Mouse (Mus musculus) lung, postnatal 14 days (tissue): ENCODE measurements at regions not wholly inside any gene's neighbourhood (a gene's known extent, or its start where the extent isn't known, plus 50 kb on each side); places are given as distances from the start of the nearest gene placed in this dataset.

Experiments
- DNase-seq: peaks from one replicate; pipeline ENCODE4 v3.0.0; 2021

GRCm38 (mm10) chr13:102393662-102393970 lies 299.7 kb upstream of the Cd180 start:
- DNase-seq: no peak

- no peak for DNase-seq
These were observed 299.3 kb upstream of the Cd180 start for GRCm38 (mm10) chr13:102394057-102394456.

- no peak for DNase-seq
These were observed 295.9 kb upstream of the Cd180 start for GRCm38 (mm10) chr13:102397411-102397810.

GRCm38 (mm10) chr13:102411840-102412239 lies 281.5 kb upstream of the Cd180 start:
- no peak for DNase-seq

GRCm38 (mm10) chr13:102434372-102434954 lies 258.9 kb upstream of the Cd180 start:
- no peak for DNase-seq

GRCm38 (mm10) chr13:102442676-102443075 lies 250.7 kb upstream of the Cd180 start:
- DNase-seq: no peak

GRCm38 (mm10) chr13:102447310-102447709 lies 246.0 kb upstream of the Cd180 start:
- no peak for DNase-seq

GRCm38 (mm10) chr13:102449416-102450121 lies 243.8 kb upstream of the Cd180 start:
- DNase-seq: no peak

- no peak for DNase-seq
These were observed 242.2 kb upstream of the Cd180 start for GRCm38 (mm10) chr13:102451176-102451575.

GRCm38 (mm10) chr13:102458711-102459110 lies 234.6 kb upstream of the Cd180 start:
- DNase-seq: no peak

- no peak for DNase-seq
These were observed 229.4 kb upstream of the Cd180 start for GRCm38 (mm10) chr13:102463993-102464392.

GRCm38 (mm10) chr13:102481906-102482305 lies 211.5 kb upstream of the Cd180 start:
- DNase-seq: peak; percentile 13

GRCm38 (mm10) chr13:102482451-102482850 lies 210.9 kb upstream of the Cd180 start:
- DNase-seq: no peak

- no peak for DNase-seq
These were observed 205.8 kb upstream of the Cd180 start for GRCm38 (mm10) chr13:102487416-102488097.

GRCm38 (mm10) chr13:102491370-102491769 lies 202.0 kb upstream of the Cd180 start:
- no peak for DNase-seq

- DNase-seq: no peak
These were observed 189.0 kb upstream of the Cd180 start for GRCm38 (mm10) chr13:102504157-102504947.

- no peak for DNase-seq
These were observed 186.1 kb upstream of the Cd180 start for GRCm38 (mm10) chr13:102507226-102507625.

- no peak for DNase-seq
These were observed 185.4 kb upstream of the Cd180 start for GRCm38 (mm10) chr13:102507916-102508315.

- DNase-seq: no peak
These were observed 182.6 kb upstream of the Cd180 start for GRCm38 (mm10) chr13:102510733-102511279.

- DNase-seq: no peak
These were observed 175.0 kb upstream of the Cd180 start for GRCm38 (mm10) chr13:102518169-102518882.

- DNase-seq: no peak
These were observed 171.9 kb upstream of the Cd180 start for GRCm38 (mm10) chr13:102521427-102521826.

- DNase-seq: no peak
These were observed 171.3 kb upstream of the Cd180 start for GRCm38 (mm10) chr13:102522080-102522479.
